Mouse (Mus musculus): Measurements from ENCODE around the gene Apoa1.

DNA sequence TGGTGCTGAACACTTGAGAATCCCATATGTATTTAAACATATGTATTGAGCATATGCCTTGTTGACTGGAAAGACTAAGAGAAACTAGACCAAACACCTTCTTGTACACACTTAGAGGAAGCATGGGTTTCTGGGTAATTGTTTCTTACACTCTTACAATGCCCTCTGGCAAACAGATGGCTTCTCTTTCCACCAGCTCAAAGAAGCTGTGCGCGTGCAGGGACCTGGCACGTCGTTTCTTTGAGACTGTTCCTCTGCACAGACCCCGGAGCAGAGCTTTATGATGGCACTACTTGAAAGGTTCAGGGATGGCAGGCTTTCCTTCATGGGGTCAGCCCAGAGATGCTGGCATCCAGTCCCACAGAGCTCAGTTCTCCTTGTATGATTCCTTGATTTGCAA lies 39.4 kb upstream of the Apoa1 start:
- no peak for TF ChIP-seq CTCF (IDR thresholded peaks at IDR 0.05 in 2 of 3, conservative IDR thresholded peaks at IDR 0.05 in 1 of 3; ENCODE audit: control insufficient read depth in 1 of 3, insufficient read depth in 1 of 3, low read depth in 2 of 3, low read length in 3 of 3, poor library complexity in 1 of 3, severe bottlenecking in 1 of 3)
- no peak for TF ChIP-seq UBTF (IDR thresholded peaks at IDR 0.05; ENCODE audit: borderline replicate concordance, insufficient read depth, low read depth, low read length)
- no peak for TF ChIP-seq MAX (IDR thresholded peaks at IDR 0.05; ENCODE audit: low read length)
- no peak for TF ChIP-seq GATA1 (IDR thresholded peaks at IDR 0.05; ENCODE audit: low read depth, low read length)
- no peak for TF ChIP-seq ZKSCAN1 (IDR thresholded peaks at IDR 0.05; ENCODE audit: low read depth, low read length)
- TF ChIP-seq POLR2A (IDR thresholded peaks at IDR 0.05; ENCODE audit: control insufficient read depth in 1 of 2, insufficient read depth in 1 of 2, low read depth in 1 of 2, low read length in 2 of 2, poor library complexity in 1 of 2) = no peak
- no peak for TF ChIP-seq ZC3H11A (IDR thresholded peaks at IDR 0.05; ENCODE audit: low read depth, low read length)
- TF ChIP-seq TAL1 (IDR thresholded peaks at IDR 0.05; ENCODE audit: low read length) = no peak
- no peak for TF ChIP-seq MAFK (IDR thresholded peaks at IDR 0.05; ENCODE audit: borderline replicate concordance, low read depth, low read length)
- no peak for TF ChIP-seq SIN3A (IDR thresholded peaks at IDR 0.05; ENCODE audit: low read length)
- no peak for TF ChIP-seq CHD2 (IDR thresholded peaks at IDR 0.05; ENCODE audit: low read length)
- no peak for TF ChIP-seq HCFC1 (IDR thresholded peaks at IDR 0.05; ENCODE audit: low read depth, low read length)
